Comparison of ENCODE assay signal across 29 mouse cellular contexts in the genomic region with DNA sequence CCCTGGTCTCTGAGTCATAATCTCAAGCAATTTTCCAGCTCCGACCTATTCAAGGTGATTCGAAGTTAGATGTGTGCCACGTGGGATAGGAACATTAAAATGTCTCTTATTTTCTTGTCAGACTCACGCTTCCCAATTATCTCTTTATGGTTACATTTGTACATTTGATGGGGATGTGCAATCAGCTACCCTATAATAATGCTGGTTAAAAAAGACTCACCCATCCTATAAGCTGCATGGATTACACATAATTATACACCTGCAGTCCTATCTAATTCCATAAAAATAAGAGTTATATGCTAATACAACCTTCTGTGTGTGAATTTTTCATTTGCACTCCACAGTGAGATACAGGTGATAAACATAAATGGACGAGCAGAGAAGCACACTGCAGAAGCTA. TPM values are rescaled to one million over a fixed set of nuclear protein-coding genes. Genes with fewer than 3 reads are reported as not detected.
"Had no signal": no experiment of that assay in that cellular context is flagged by ENCODE, and none has a peak within 500 bp of the region (broad histone marks: within the 10 kb centered on the region; RNA-seq: fewer than 3 reads in every experiment).

No protein-coding gene starts in this region.

- H3K36me3 ChIP-seq: embryonic facial prominence, embryonic 10.5 days; embryonic facial prominence, embryonic 12.5 days; embryonic facial prominence, embryonic 13.5 days; embryonic facial prominence, embryonic 15.5 days; forebrain, embryonic 10.5 days; forebrain, embryonic 15.5 days; heart, embryonic 10.5 days had no signal

- H3K27ac ChIP-seq: embryonic facial prominence, embryonic 10.5 days; embryonic facial prominence, embryonic 12.5 days; embryonic facial prominence, embryonic 13.5 days; embryonic facial prominence, embryonic 15.5 days; forebrain, embryonic 10.5 days; forebrain, embryonic 15.5 days; gastrocnemius, adult 2 months; heart, adult 2 months; heart, embryonic 10.5 days had no signal

- H3K4me1 ChIP-seq: embryonic facial prominence, embryonic 10.5 days; embryonic facial prominence, embryonic 12.5 days; embryonic facial prominence, embryonic 13.5 days; embryonic facial prominence, embryonic 15.5 days; forebrain, embryonic 10.5 days; forebrain, embryonic 15.5 days; heart, embryonic 10.5 days had no signal

- H3K4me2 ChIP-seq: embryonic facial prominence, embryonic 12.5 days; embryonic facial prominence, embryonic 13.5 days; embryonic facial prominence, embryonic 15.5 days; forebrain, embryonic 15.5 days; heart, embryonic 11.5 days had no signal

- DNase-seq: cerebellum, adult 8-10 months; cerebellum, adult 9-10 months; cerebellum, adult 9-11 months; cerebellum, postnatal 10 days; cerebellum, postnatal 14 days; cerebellum, postnatal 25 days; cerebellum, postnatal 36 days; embryo, embryonic 11 days; gastrocnemius, adult 2 months; gastrocnemius, postnatal 10 days; gastrocnemius, postnatal 14 days; gastrocnemius, postnatal 25 days; gastrocnemius, postnatal 36 days; heart, adult 18-20 months; heart, adult 2 months had no signal

- H3K27me3 ChIP-seq: embryonic facial prominence, embryonic 12.5 days; embryonic facial prominence, embryonic 13.5 days; embryonic facial prominence, embryonic 15.5 days; forebrain, embryonic 15.5 days had no signal

- H3K9ac ChIP-seq: embryonic facial prominence, embryonic 12.5 days; embryonic facial prominence, embryonic 13.5 days; embryonic facial prominence, embryonic 15.5 days; forebrain, embryonic 15.5 days had no signal

- H3K4me3 ChIP-seq: embryonic facial prominence, embryonic 10.5 days; embryonic facial prominence, embryonic 12.5 days; embryonic facial prominence, embryonic 13.5 days; embryonic facial prominence, embryonic 15.5 days; erythroblast, embryonic 14.5 days; forebrain, embryonic 10.5 days; forebrain, embryonic 15.5 days; gastrocnemius, adult 2 months; heart, adult 2 months; heart, embryonic 10.5 days had no signal

- H3K9me3 ChIP-seq: embryonic facial prominence, embryonic 10.5 days; embryonic facial prominence, embryonic 12.5 days; embryonic facial prominence, embryonic 13.5 days; embryonic facial prominence, embryonic 15.5 days; forebrain, embryonic 10.5 days; forebrain, embryonic 15.5 days; heart, embryonic 10.5 days had no signal

- ATAC-seq: forebrain, embryonic 14.5 days; forebrain, embryonic 15.5 days had no signal

RNA-seq across cellular contexts. Expression of a gene that starts 52.9 kb away (rescaled TPM):
- total RNA-seq: common myeloid progenitor, adult 5-6 weeks; granulocyte monocyte progenitor cell, adult 5-6 weeks had no signal
- polyA plus RNA-seq: cortical plate, adult 2 months; erythroblast, embryonic 14.5 days; frontal cortex, adult 2 months had no signal
